Mouse (Mus musculus) T-helper 2 cell (primary cell): ENCODE measurements around the gene Cald1.

Experiments
- in situ Hi-C: fragments of 300-600 bp; cut with MboI, MseI; formaldehyde crosslinking; loops from one replicate; pipeline ENCODE4 v1.15.1; 2025; ENCODE audit warnings: high pct_unique_total_duplicates

Cald1 gene

GRCm38 (mm10) chr6:34664749-34665148, 66.4 kb downstream of the Cald1 start:
- in situ Hi-C loops = no loop called here

DNA sequence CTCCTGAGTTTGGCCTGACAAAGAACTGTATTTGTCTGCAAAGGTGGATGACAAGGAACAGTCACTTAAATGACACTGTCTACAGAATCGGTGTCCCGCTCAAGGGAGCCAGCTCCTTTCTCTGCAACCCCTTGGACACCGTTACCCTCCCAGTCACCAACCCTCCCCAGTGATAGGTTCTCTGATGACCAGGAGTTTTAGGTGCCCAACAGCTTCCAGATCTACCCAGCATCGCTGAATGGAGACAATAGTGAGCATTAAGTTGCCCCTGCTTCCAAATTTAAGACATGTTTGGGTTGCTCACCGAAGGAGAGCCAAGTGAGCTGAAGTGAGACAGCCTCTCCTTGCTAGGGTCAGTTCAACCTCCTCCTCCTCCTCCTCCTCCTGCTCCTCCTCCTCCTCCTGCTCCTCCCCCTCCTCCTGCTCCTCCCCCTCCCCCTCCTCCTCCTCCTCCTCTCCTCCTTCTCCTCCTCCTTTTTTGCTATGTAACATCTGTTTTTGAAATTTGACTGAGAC, 70.5 kb downstream of the Cald1 start:
- in situ Hi-C loops = no loop called here

DNA sequence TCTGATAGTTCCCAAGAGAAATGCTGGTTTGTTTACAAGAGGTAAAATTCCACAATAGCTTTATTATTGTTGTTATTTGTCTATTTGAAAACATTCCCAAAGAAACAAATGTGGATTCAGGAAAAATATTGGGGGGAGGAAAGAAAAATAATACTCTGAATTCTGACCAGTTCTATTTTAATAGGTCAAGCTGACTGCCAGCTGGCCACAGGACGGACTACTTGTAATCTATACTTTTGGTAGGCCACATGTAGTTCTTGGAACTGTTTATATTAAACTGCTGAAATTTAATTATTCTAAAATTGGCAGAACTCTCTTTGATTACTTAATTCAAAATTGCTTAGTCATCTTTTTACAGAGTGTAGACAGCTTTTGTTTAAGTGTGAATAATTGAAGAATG, 73.1 kb downstream of the Cald1 start:
- in situ Hi-C loops = no loop called here

GRCm38 (mm10) chr6:34674416-34674815, 76.1 kb downstream of the Cald1 start:
- in situ Hi-C loops = no loop called here

GRCm38 (mm10) chr6:34674897-34675296, 76.6 kb downstream of the Cald1 start:
- in situ Hi-C loops = no loop called here

DNA sequence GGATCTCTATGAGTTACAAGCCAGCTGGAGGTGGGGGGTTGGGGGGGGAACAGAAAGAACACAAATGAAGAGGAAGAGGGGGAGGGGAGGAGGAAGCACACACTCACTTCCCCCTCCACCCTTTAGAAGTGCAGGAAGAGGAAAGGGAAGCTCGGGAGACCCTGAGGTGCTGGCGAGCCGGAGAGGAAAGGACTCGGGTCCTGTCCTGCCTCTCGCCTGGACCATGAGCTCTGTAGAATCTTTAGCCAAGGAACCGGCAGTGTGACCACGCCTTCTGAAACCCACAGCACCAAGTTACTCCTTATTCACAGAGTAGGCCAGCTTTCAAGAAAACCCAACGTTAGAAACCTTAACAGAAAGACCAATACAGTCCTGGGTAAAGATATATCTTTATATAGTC, 83.8 kb downstream of the Cald1 start:
- in situ Hi-C loops = no loop called here

DNA sequence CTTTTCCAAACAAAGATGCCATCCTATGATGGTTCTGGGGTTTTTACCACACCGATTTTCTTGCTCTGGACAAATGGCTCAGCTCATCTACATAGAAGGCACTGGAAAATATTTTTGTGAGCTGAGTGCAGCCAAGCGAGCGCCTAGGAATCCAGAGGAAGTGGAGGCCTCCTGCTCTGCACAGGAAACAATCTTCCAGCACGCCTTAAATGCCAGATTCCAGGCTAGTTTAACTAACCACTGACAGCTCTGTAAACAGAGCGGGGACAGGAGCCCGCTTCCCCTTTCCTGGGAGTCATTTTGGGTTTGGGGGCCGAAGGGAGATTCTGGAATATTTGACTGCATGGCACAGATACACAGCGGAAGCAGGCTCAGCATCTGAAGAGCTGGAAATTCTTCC, 86.6 kb downstream of the Cald1 start:
- in situ Hi-C loops = no loop called here

GRCm38 (mm10) chr6:34688971-34689370, 90.7 kb downstream of the Cald1 start:
- in situ Hi-C loops = no loop called here

DNA sequence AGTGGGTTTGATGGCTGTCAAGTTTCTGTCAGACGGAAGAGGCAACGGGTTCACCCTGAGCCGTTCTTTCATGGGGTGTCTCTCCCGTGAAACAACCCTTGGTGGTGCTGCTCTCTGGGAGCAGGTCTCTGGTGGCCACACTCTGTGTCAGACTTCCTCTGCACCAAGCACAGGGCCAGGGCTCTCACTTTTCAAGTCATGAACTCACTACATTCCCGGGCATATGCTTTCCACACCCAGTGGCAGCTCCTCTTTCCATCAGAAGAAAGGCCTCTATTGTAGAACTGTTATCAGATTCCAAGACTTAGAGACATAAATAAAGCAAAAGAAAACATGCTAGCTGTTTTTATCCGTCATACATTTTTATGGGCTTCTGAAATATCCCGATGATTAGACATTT, 93.1 kb downstream of the Cald1 start:
- in situ Hi-C loops = no loop called here

GRCm38 (mm10) chr6:34694096-34694495, 95.8 kb downstream of the Cald1 start:
- in situ Hi-C loops = no loop called here

DNA sequence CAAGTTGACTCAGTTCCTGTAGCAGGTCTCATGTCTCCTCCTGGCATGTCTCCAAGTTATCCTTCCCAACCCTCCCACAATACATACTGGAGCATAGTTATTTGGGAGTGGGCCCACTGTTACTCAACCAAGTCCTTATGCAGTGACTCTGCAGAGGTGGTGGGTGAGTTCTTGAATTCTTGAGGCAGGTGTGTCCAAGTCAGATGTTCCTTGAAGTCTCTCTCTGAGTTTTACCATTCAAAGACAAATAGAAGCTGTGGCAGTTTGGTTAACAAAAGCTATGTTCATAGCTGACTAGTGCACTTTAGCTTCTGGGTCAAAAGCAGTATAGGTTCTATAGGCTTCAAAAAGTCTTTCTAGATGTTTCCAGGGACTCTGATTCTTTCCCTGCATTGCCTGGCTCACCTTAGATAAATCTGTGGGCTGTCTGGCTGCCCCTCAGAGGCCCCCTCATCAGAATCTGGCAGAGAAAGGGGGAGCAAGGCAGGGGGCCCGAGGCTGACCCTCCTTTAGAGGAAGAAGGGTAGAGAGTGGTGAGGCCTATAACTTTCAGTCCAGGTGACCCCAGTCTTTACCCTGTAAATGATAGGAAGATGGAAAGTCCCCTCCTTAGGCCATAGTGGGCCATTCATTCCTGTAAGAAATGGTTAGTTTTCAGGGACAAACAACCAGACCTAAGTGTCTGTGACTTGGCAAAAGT, 105.3 kb downstream of the Cald1 start:
- in situ Hi-C loops = no loop called here

GRCm38 (mm10) chr6:34707521-34707920, 109.2 kb downstream of the Cald1 start:
- in situ Hi-C loops = no loop called here

GRCm38 (mm10) chr6:34708650-34709265, 110.5 kb downstream of the Cald1 start:
- in situ Hi-C loops = no loop called here

- in situ Hi-C loops = no loop called here
Observed at GRCm38 (mm10) chr6:34709289-34709688, 111.0 kb downstream of the Cald1 start.

- in situ Hi-C loops = no loop called here
Observed at GRCm38 (mm10) chr6:34709946-34710682, 111.8 kb downstream of the Cald1 start.

- in situ Hi-C loops = no loop called here
Observed at GRCm38 (mm10) chr6:34710848-34711247, 112.5 kb downstream of the Cald1 start.

GRCm38 (mm10) chr6:34711620-34712019, 113.3 kb downstream of the Cald1 start:
- in situ Hi-C loops = no loop called here

GRCm38 (mm10) chr6:34713169-34713568, 114.9 kb downstream of the Cald1 start:
- in situ Hi-C loops = no loop called here

DNA sequence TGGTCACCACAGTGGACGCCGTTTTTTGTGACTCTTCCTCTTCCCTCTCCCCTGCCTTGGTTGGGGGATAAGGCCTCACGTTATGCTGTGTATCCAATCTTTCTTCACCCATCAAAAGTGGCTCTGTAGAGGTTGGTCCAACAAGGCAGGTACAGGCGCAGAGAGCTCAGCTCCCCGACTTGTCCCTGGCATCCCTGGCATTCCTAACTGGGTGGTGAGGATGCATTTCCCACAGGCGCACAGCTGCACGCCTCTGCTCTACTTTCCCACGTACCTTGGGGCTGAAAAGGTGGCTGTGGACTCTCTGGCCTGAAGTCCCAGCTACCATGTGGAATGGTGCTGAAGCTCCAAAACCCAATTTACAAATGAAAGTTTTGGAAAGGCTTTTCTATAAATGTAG, 115.5 kb downstream of the Cald1 start:
- in situ Hi-C loops = no loop called here

DNA sequence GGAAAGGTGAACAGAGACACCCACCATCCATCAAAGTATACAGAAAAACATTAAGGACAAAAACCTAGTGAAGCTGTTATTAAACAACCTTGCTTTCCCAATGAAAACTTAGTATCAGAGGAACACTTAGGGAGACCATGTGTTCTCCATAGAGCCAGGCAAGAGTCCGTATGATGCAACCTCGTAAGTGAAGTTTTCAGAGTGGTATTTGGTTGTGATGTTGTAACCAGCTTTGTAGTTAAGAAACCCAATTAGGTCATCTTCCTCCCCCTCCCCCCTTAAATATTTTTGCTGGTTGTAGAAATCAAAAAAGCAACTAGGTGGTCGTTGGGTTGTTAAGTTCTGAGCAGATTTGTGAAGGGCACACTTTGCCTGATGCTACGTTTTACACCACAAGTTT, 116.3 kb downstream of the Cald1 start:
- in situ Hi-C loops = no loop called here

- in situ Hi-C loops = no loop called here
Observed at GRCm38 (mm10) chr6:34716206-34716887, 118.0 kb downstream of the Cald1 start.
